Mouse (Mus musculus): ENCODE results near the gene Plekhg2.
A peak's percentile ranks its signal among the peaks of the same experiment; 100 is the strongest.

The Plekhg2 gene

GRCm38 (mm10) chr7:28338108-28338998 is 34.0 kb downstream of the Plekhg2 start, which contains the start of gene Supt5:
Gene Supt5 (minus strand): TSS chr7:28338746.
- DNase-seq (ENCODE audit: extremely low read depth, low read depth) = peak; percentile 95

DNA sequence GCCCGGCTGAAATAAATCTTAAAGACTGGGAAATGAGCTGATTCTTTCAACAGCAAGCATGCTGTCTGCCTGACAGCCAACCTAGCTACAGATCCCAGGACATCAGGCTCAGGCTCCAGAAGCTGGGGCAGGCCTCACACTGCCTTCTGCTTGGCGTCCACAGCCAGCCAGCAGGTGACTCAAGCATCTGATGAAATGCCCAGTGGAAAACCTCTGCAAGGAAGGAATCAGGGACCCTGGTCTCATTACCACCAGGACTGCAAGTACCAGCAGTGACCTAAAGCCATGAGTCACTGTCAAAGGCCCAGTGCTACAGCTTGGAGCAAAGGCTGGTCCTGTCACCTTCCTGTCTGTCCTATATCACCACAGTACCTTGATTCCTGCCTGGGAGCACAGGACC is 36.9 kb downstream of the Plekhg2 start:
- no peak for DNase-seq (ENCODE audit: extremely low read depth, low read depth)

DNA sequence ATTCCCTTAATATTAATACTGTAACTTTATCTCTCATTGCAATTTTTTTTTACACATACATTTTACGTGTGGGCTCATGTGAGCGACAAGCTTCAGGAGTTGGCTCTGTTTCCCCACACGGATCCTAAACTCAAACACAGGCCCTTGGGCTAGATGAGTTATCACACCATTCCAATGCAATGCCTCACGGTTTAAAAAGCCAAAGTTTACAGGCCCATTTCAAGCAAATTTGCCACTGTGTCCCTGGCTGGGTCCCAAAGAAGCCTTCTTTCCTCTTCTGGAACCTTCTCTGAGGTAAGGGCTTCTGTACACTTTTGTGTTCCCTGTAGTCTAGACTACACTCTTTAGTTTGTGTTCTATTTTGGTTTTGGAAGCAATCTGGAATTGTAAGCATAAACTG is 37.9 kb downstream of the Plekhg2 start:
- no peak for DNase-seq (ENCODE audit: extremely low read depth, low read depth)

GRCm38 (mm10) chr7:28328260-28328659 is 44.1 kb downstream of the Plekhg2 start:
- DNase-seq (ENCODE audit: extremely low read depth, low read depth) = no peak

DNA sequence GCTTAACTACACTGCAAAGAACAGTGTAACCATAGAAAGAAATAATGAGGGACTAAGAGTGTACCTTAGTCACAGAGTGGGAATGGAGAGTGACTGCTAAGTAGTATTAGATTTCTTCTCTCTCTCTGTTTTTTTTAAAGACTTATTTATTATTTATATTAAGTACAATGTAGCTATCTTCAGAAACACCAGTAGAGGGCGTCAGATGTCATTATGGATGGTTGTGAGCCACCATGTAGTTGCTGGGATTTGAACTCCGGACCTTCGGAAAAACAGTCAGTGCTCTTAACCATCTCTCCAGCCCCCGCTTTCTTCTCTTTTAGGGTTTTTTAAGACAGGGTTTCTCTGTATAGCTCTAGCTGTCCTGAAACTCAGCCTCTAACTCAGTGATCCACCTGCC is 45.9 kb downstream of the Plekhg2 start:
- no peak for DNase-seq (ENCODE audit: extremely low read depth, low read depth)

DNA sequence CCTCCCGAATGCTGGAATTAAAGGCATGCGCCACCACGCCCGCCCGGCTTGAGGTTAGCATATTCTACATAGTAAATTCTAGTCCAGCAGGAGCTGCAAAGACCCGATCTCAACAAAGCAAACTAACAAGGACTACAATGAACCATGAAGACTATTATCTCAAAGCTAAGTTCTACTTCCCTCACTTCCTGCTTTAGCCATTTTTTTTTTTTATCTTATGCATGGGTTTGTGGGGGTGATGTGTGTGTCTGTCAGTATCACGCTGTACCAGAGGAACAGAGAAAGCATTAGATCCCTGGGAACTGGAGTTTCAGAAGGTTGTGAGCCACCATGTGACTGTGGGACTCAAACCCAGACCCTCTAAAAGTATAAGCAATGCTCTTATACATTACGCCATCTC is 47.1 kb downstream of the Plekhg2 start:
- peak; percentile 29 for DNase-seq (ENCODE audit: extremely low read depth, low read depth)

- DNase-seq (ENCODE audit: extremely low read depth, low read depth) = peak; percentile 20
These were observed 50.3 kb downstream of the Plekhg2 start for GRCm38 (mm10) chr7:28321974-28322720.

- DNase-seq (ENCODE audit: extremely low read depth, low read depth) = no peak
These were observed 53.7 kb downstream of the Plekhg2 start for GRCm38 (mm10) chr7:28318714-28319113.

- DNase-seq (ENCODE audit: extremely low read depth, low read depth) = no peak
These were observed 54.4 kb downstream of the Plekhg2 start for GRCm38 (mm10) chr7:28318036-28318435.

- DNase-seq (ENCODE audit: extremely low read depth, low read depth) = peak; percentile 94
These were observed 60.4 kb downstream of the Plekhg2 start, which contains the start of gene Timm50 for GRCm38 (mm10) chr7:28311926-28312543. Gene Timm50 (minus strand): TSS chr7:28312072.

GRCm38 (mm10) chr7:28311151-28311925 is 61.1 kb downstream of the Plekhg2 start:
- peak; percentile 12 for DNase-seq (ENCODE audit: extremely low read depth, low read depth)

- DNase-seq (ENCODE audit: extremely low read depth, low read depth) = no peak
These were observed 62.7 kb downstream of the Plekhg2 start for GRCm38 (mm10) chr7:28309737-28310136.
